Mouse (Mus musculus) c-Kit-negative CD71-positive TER-119-positive erythroid progenitor cells, embryonic 14.5 days (primary cell): ENCODE results near the gene Cda.

Source experiments
- DNase-seq: peaks from one replicate; pipeline ENCODE4 v3.0.0-alpha.2; 2013; ENCODE audit warnings: low read depth, low spot score

Gene Cda

DNA sequence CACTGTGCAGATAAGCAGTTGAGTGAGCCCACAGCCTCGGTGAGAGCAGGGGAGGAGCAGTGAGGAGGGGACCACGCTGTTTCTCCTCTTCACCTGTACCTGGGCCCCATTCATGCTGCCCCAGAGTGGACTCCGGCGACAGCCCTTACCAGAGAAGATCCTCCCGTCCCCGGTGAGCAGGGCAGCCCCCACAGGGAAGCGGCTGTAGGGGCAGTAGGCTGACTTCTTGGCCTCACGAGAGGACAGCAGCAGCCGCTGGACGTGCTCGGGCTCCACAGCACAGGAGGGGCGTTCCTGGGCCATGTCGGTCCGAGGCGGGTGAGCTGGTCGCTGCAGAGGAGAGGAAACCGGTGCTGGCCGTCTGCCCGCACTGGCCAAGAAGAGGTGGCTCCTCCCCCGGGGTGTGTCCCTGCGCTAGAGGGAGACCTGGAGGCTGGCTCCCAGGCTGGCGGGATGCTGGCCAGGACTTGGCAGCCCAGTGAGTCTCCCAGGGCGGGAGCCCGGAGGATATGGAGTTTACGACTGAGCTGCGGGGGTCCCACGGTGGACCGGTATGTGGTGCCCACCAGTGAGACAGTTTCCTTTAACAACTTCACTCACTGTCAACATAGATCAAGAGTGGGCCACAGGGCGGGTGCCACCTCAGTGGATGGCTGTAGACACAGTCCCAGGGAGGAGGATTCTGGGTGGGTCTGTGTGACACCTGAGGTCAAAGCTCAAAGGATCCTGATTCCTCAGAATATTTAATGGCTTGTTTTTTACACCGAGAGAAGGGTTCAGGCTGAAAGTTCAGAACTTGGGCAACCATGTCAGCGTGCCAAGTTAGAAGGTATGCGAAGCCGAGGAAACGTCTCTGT is at the start of gene Cda:
Gene Cda (minus strand): TSS at position 352 of the 857 bp plus-strand sequence.
- DNase-seq = no peak

DNA sequence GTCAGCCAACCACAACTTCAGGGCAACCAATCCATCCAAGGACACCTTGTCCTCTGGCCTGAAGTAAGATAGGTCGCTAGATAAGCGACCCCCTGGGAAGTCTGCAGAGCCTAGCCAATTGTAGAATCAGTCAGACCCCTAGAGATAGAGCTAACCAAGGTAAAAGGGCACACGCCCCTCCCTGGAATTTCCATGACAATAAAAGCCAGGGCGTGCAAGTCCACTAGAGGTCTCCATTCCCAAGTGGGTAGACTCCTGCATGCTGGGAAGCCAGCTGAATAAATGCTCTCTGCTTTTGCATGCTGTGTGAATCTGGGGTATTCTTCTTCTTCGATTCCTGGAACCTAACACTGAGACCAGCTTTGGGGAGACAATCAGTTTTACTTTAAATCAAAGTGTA is 48.6 kb upstream of the Cda start:
- no peak for DNase-seq

DNA sequence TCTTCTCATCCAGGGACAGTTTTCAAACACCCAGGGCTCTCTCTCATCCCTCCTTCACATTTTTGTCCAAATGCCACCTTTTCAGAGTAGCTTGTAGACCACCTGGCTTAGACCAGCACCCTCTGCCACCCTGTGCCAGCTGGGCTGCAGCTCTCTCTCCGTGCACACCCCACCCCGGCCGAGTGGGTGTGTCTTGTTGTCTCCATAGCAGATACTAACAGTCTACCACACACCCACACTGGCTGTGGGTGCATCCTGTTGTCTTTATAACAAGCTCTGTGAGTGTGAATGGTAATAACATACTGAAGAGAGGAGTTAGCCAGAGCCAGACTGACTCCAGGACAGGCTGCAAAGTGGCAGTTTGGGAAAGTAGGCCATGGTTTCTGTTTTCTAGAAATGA is 48.2 kb upstream of the Cda start:
- DNase-seq = no peak

DNA sequence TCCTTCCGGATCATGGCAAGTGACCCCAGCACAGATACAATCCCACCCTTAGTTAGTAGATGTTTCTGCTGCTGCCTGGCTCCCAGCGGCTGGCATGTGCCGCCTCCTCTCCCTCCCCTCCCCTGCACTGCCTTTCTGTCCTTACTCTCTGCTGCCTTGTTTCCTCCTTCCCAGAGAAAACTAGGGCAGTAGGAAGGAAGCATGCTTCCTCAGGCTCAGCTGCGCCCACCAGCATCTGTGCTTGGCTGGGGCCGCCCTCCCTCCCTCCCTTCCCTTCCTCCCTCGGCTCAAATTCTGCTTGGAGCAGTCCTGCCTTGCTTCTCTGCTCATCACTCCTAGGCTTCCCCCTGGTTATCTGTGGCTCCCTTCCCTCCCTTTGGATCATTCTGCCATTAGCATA is 46.9 kb upstream of the Cda start:
- no peak for DNase-seq

DNA sequence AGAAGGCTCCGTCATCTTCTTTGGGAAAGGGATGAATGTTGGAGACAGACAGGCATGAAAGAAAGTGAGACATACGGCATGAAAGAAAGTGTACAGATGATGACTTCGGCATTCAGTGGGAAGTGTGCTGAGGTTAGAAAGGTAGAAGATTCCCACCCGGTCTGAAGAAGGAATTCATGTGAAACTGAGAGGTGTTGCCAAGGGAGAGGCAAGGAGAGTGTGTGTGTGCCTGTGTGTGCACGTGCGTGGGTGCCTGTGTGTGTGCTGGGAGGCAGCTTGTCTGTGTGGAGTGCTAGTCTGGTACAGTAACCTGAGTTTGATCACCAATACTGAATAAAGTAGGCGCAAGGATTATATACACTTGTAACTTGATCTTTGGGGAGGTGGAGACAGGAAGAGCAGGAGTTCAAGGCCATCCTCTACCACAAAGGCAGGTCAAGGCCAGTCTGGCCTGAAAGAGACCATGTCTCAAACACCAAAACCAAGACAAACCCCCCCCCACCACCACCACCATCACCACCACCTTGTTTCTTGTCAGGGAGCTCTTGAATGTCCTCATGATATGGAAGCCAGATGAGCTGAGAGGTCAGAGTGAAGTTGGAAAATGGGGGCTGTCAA is 43.8 kb upstream of the Cda start:
- DNase-seq = no peak

DNA sequence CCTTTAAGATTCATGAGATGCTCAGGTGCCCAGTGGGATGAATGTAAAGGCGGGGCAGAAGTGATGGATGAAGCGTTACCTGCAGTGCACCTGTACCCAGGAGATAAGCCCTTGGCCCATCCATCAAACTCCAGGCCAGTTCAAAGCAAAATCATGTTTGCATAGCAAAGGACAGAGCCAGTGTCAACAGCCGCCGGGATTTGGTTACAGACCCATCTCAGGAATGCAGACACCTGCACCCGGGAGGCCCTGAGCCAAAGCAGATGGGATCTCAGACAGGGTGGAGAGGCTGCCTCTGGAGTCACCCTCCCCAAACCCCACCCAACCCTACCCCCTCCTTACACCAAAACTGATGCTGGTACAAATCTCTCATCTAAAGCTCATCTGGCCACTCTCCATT is 43.2 kb upstream of the Cda start:
- DNase-seq = no peak

DNA sequence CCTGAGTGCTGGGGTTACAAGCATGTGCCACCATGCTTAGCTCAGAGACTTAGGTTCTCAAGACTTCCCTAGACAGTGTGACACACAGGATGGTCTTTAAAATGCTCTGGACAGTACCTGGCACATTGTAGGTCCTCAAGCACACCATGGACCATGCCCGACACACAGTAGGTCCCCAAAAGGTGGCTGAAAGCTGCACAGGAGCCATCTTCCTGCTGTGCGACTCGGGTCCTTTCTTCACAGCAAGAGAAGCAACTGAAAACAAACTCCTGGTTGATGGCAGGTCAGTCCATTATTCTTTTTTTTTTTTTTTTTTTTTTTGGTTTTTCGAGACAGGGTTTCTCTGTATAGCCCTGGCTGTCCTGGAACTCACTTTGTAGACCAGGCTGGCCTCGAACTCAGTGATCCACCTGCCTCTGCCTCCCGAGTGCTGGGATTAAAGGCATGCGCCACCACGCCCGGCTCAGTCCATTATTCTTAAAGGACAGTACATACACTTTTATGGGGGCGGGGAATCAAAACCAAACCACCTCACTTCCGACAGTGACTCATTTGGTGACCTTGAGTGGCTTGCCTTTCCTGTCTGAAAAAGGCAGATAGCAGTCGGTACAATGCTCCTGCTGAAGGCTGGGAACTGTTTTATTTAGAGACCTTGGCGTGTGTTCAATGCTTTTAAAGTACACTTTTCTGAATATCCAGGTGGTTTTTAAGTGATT is 39.8 kb upstream of the Cda start:
- DNase-seq = no peak

DNA sequence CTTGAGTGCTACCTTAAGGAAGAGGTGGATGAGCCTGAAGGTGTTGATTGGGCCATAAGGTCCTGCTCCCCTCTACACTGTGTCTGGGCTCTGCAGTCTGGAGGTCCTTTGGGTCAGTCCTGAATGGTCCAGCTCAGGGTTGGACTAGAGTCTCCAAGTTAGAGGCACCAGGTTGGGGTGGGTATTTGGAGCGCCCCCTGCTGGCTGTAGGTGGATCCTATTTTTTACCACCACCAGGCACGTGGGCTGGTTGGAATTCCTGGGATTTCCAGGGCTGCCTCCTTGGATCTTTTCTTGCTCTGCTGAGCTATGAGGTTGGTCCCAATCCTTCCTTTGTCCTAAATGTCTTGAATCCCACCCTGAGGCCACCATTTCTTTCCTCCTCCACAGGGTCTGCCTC is 37.0 kb upstream of the Cda start:
- DNase-seq = peak; percentile 0

DNA sequence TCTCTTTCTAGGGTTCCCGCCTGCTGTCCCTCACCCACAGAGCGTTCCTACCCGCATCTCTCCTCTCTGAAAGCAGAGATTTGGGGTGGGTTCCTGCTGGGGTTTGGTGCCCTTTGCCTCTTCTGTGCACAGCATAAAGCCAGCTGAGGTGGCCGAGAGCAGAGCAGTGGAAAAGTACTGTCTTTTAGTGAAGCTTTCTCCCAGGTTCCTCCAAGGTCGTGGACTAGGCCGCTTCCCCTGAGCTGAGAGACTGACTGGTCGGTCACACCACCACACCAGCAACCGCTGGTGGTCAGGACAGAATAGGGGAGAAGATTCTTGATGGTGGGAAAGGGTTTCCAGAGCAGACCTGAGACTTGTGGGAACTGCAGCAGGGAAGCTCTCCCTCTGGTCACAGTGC is 28.9 kb upstream of the Cda start:
- no peak for DNase-seq

DNA sequence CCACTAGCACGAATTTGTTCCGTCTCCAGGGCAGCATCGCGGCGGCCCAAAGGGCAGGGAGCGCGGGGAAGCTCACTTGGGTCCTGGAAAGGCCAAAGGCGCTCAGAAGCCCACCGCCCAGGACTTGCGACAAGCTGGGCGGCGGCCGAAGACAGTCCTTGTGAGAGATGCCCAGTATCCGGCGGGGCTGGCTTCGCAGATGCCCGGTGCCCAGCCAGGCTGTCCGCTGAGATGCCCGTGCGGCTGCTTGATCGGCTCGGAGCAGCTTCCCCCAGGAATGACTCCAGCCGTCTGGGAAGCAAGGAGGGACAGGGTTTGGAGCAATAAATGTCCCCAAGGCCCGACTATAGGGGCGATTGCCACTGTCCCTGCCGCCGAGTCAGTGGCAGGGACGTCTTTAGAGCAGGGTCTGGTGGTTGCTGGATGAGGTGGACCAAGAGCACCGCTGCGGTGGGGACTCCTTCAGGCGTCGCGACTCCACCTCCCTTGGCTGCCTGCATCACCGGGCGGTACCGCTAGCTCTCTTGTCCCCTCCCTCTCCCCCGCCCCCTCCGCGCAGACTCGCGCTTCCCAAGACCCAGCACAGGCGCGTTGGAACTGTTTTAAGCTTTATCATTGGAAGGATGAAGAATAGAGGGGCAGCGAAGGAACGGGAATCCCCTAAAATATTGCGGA is 28.3 kb upstream of the Cda start, which contains the start of gene Fam43b:
Gene Fam43b (minus strand): TSS at position 558 of the 675 bp plus-strand sequence.
- no peak for DNase-seq

DNA sequence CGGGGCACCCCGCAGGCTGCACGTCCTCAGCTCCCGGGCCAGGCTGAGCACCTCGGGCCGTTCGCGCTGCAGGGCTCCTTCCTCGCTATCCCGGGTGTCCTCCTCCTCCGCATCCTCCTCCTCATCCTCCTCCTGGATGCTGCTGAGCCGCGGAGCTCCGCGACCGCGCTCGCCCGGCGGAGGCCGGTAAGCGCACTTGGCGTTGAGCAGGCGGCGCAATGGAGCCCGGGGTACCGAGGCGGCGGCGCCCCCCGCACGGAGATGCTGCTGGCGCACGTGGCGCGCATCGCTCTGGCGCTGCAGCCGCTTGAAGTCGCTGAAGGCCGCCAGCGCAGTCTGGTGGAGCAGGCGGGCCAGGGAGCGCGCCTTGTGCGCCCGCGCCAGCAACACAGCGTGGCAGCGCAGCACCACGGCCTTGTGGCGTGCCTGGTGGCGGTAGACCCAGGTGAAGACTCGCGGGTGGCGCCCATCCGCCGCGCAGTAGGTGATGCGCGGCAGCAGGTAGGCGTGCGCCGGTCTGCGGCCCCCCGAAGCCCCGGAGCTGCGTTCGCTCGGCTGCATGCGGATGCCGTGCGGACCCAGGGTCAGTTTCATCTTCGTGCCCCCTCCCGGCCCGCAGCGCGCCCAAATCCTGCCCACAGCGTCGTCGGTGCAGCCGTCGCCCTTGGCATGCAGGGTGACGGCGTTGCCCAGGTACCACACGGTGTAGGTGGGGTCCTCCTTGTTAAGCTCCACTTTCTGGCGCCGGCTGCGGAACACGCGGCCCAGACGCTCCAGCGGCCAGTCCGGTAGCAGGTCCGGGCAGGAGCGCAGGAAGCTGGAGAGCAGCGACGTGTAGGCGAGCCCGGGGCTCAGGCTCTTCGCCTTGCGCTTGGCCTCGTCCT is 27.5 kb upstream of the Cda start:
- DNase-seq = no peak

DNA sequence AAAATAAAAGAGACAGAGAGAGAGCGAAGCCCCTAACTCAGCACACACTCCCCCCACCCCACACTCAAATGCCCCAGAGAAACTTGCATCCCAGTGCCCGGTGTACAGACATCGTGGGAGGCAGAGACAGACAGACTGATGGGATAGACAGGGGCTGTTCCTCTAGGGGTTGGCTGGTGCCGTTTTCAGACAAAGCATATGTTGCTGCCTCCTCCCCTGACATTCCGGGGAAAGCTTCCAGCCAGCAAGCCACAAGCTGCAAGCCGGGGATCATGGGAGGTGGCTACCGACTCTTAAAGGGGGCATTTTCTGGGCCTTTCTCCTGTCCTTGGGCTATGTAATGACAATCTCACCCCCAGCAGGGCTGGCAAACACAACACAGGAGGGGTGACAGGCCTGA is 25.9 kb upstream of the Cda start:
- DNase-seq = no peak

DNA sequence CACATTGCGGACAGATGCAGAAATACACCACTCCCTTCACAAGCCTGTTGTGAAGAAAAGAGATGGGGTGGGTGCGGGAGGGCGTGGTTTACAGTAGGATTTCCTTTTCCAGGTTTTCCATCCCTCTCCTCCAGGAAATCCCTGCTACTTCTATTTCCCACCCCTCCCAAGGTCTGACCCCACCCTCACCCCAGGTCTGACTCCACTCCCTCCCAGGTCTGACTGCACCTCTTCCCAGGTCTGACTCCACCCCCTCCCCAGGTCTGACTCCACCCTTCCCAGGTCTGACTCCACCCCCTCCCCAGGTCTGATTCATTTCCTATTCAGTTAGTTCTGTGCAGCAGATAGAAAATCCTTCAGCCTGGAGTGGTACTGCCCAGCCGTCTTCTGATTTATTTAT is 16.0 kb upstream of the Cda start:
- no peak for DNase-seq

DNA sequence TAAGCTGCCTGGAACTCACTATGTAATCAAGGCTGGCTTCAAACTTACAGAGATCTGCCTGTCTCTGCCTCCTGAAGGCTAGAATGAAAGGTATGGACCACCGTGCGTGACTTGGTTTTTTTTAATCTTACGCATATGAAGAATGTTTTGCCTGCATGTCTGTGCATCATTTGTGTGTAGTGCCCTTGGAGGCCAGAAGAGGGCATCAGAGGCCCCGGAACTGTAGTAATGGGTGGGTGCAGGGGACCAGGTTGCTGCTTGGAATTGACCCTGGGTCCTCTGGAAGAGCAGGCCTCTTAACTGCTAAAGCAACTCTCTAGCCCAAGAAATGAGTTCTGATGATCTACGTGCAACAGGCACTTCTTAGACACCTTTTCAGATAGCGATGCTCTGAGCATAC is 14.7 kb upstream of the Cda start:
- no peak for DNase-seq

DNA sequence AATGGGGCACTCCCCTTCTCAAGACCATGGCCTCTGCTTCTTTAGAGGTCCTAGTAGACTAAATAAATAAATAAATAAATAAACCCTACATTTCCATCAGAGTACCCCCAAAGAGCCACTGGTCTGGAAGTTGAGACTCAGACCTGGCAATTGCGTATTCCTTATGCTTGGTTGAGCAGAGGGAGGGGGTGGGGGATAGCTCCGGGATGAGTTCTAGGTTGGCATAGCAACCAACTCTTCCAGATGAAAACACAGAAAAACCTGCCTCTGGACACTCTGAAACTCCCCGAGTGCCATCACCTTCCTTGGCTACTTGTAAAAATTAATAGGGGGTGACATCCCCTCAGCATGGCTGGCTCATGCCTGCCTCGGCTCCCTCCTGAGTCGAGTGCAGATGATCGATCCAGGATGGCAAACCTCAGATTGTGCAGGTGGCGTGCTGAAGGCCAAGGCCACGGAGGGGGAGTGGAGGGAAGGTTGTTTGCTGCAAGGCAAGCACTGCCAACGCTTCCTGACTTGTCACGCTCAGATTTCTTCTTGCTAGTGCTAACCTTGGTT is 12.4 kb upstream of the Cda start:
- no peak for DNase-seq

DNA sequence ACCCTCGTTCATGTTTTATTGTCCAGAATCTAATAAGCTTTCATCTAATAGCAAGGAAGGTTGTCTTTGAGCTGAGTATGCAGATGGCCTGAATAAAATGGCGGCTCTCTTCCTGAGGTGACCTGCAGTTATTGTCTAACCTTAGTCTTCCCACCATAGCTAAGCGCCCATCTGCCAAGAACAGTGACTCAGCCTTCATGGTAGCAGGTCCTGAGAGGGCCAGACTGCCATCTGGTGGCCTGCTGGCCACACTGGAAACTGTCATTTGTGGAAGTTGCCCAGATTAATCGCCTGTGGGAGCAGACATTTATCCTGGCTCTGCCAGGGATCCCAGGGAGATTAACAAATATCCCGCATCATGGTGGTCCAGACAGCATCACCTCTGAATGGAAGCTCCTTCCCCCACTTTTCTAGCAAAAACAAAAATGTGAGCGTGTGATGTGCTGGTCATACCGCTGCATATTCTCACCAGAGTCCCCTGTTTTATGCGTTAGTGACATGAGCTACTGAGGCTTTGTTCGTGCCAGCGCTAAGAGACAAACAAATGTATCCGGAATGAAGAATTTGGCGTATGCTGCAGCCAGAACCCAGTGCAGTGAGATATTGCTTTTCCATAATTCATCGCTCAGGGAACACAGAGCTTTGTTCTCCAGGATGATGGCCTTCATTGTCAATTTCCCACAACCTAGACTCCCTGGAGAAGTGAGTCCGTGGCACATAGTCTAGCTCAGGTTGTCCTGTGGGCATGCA is 11.5 kb upstream of the Cda start:
- DNase-seq = no peak

DNA sequence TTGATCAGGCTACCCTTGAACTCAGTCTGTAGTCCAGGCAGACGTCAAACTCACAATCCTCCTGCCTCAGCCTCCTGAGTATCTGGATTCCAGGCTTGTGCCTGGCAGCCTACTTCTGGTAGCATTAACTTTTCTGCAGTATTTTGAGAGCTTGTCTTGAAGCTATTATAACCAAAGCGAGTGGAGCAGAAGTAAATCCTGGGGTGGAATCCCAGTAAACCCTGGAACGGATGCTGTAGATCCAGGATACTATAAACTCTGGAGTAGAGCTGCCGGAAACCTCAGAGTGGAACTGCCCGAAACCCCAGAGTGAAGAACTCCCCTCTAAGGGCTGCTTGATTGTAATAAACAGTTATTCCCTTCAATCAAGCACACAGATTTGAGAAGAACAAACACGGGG is 9.7 kb upstream of the Cda start:
- DNase-seq = no peak

DNA sequence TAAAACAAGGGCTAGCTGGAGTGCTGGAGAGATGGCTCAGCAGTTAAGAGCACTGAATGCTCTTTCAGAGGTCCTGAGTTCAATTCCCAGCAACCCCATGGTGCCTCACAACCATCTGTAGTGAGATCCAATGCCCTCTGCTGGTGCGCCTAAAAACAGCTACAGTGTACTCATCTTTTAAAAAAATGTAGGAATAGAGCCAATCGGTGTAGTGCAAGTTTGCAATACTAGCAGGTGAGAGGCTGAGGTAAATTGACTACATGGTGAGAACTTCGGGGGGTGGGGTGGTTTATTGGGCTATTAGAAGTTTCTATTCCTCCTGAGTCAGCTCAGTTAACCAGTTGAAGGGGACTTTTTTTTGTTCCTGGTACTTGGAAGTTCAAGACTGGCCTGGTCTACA is 7.3 kb upstream of the Cda start:
- DNase-seq = no peak

DNA sequence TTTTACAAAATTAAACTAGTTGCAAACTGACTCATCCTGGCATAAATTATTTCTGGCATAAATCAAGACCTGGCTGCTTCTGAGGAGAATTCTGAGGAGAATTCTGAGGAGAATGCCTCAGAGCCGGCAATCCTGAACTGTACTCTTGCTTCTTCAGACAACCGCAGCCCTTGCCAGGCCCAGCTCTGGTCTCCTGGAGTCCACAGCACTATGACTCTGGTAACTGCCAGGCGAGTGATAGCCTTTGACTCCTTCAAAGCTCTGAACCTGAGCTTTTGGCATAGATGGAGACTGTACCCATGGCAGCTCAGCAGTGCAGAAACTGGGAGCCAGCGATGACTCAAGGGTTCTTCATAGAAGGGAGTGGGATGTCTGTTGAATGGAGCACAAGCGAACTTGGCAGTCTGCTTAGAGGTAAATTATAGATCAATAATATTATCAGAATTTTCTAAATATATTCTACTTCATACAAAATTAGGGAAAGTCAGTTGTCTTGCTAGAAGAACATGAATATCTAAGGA is 3.3 kb upstream of the Cda start:
- DNase-seq = no peak
